Mouse (Mus musculus) liver, embryonic 13.5 days (tissue): ENCODE measurements around the gene Shroom3. TPM values are rescaled to one million over a fixed set of nuclear protein-coding genes. Genes with fewer than 3 reads are reported as not detected.

Experiments used
- ATAC-seq: fragments of 200-750 bp; cut with Nextera tagmentation; 2 replicates; pipeline ENCODE4 v1.8.0; 2017; ENCODE audit warnings: low read depth, mild to moderate bottlenecking, moderate number of reproducible peaks, moderate library complexity
- DNase-seq: peaks from one replicate; pipeline ENCODE4 v3.0.0; 2022
- H3K27ac ChIP-seq: fragments of 300-500 bp; sonication (generic); 2 replicates; pipeline ENCODE4 v1.5.1; 2015; ENCODE audit warnings: moderate library complexity, mild to moderate bottlenecking, inconsistent platforms
- H3K27me3 ChIP-seq: fragments of 300-500 bp; sonication (generic); 2 replicates; pipeline ENCODE4 v1.6.1; 2015; ENCODE audit warnings: mild to moderate bottlenecking, inconsistent platforms
- H3K36me3 ChIP-seq: fragments of 300-500 bp; sonication (generic); 2 replicates; pipeline ENCODE4 v1.6.1; 2015; ENCODE audit warnings: mild to moderate bottlenecking, inconsistent platforms
- H3K4me1 ChIP-seq: fragments of 300-500 bp; sonication (generic); replicated peaks from 2 replicates; pipeline ENCODE4 v1.6.1; 2015; ENCODE audit warnings: inconsistent platforms
- H3K4me2 ChIP-seq: fragments of 300-500 bp; sonication (generic); 2 replicates; pipeline ENCODE4 v1.6.1; 2015; ENCODE audit warnings: inconsistent platforms, mild to moderate bottlenecking, moderate library complexity
- H3K4me3 ChIP-seq: fragments of 300-500 bp; sonication (generic); replicated peaks from 2 replicates; pipeline ENCODE4 v1.5.1; 2015; ENCODE audit warnings: mild to moderate bottlenecking, inconsistent platforms
- H3K9ac ChIP-seq: fragments of 300-500 bp; sonication (generic); 2 replicates; pipeline ENCODE4 v1.6.1; 2015; ENCODE audit warnings: mild to moderate bottlenecking, inconsistent platforms
- H3K9me3 ChIP-seq: fragments of 300-500 bp; sonication (generic); replicated peaks from 2 replicates; pipeline ENCODE4 v1.6.1; 2016; ENCODE audit warnings: inconsistent platforms
- WGBS: fragments of 180-500 bp; shearing (Covaris S2); methylation state at CpG from one replicate; pipeline ENCODE4 v1.1.7; 2015; ENCODE audit not compliant: insufficient replicate concordance; 5-methylcytosine and 5-hydroxymethylcytosine counted together
- polyA plus RNA-seq: library from polyadenylated mRNA; unstranded; fragments of >200 nt; fragmentation: Nextera tagmentation; extraction: Ambion mirVana; gene quantifications from 2 replicates; pipeline ENCODE4 v1.2.1, GENCODE M21; 2015

Gene Shroom3
- polyA plus RNA-seq, 1 experiment from 2014 or later, result 0.20 TPM

- 66% methylated on average over 4 of the region's 4 CpGs for whole genome bisulfite sequencing
- Histone ChIP-seq H3K4me3 (no peak overlapping the region), H3K27me3 (no peaks in the 10 kb centered on the region), H3K36me3 (no peaks in the 10 kb centered on the region), H3K4me2 (no peak overlapping the region), H3K27ac (no peak overlapping the region), H3K4me1 (0 out of 2 replicates have a peak, but pooled peaks cover 4% of the 10 kb centered on the region), H3K9ac (no peak overlapping the region), H3K9me3 (no peaks in the 10 kb centered on the region)
- ATAC-seq (no peak), DNase-seq (no peak)
Observed at GRCm38 (mm10) chr5:92839314-92839713, 156.1 kb downstream of the Shroom3 start.

- H3K27ac ChIP-seq, result no peak overlapping the region
Observed at GRCm38 (mm10) chr5:92841474-92841873, 158.2 kb downstream of the Shroom3 start.

GRCm38 (mm10) chr5:92842417-92842816 lies 159.2 kb downstream of the Shroom3 start:
- no peaks in the 10 kb centered on the region for H3K9me3 ChIP-seq
- no peak overlapping the region for H3K9ac ChIP-seq
- H3K27me3 ChIP-seq, result no peaks in the 10 kb centered on the region
- H3K4me1 ChIP-seq, result 0 out of 2 replicates have a peak, but pooled peaks cover 4% of the 10 kb centered on the region
- no peaks in the 10 kb centered on the region for H3K36me3 ChIP-seq
- 4% methylated on average over 8 of the region's 8 CpGs for WGBS
- H3K4me3 ChIP-seq, result no peak overlapping the region
- H3K27ac ChIP-seq, result no peak overlapping the region
- H3K4me2 ChIP-seq, result no peak overlapping the region
- no peak for ATAC-seq
- DNase-seq, result no peak

More at GRCm38 (mm10) chr5:92841474-92841873, 158.2 kb downstream of the Shroom3 start:
- no peaks in the 10 kb centered on the region for H3K27me3 ChIP-seq
- no peak overlapping the region for H3K4me3 ChIP-seq
- DNase-seq, result no peak
- H3K9me3 ChIP-seq, result no peaks in the 10 kb centered on the region
- H3K36me3 ChIP-seq, result no peaks in the 10 kb centered on the region
- H3K4me1 ChIP-seq, result 0 out of 2 replicates have a peak, but pooled peaks cover 4% of the 10 kb centered on the region
- WGBS, result 55% methylated on average over 5 of the region's 5 CpGs
- H3K9ac ChIP-seq, result no peak overlapping the region
- H3K4me2 ChIP-seq, result no peak overlapping the region
- ATAC-seq, result no peak

GRCm38 (mm10) chr5:92842881-92843280 lies 159.6 kb downstream of the Shroom3 start:
- DNase-seq, result no peak
- no peaks in the 10 kb centered on the region for H3K9me3 ChIP-seq
- H3K4me3 ChIP-seq, result no peak overlapping the region
- H3K4me1 ChIP-seq, result 0 out of 2 replicates have a peak, but pooled peaks cover 4% of the 10 kb centered on the region
- ATAC-seq, result no peak
- H3K27me3 ChIP-seq, result no peaks in the 10 kb centered on the region
- no peaks in the 10 kb centered on the region for H3K36me3 ChIP-seq
- no peak overlapping the region for H3K27ac ChIP-seq
- no peak overlapping the region for H3K9ac ChIP-seq
- H3K4me2 ChIP-seq, result no peak overlapping the region
- WGBS, result 32% methylated on average over 3 of the region's 3 CpGs

GRCm38 (mm10) chr5:92843850-92844785 lies 160.9 kb downstream of the Shroom3 start:
- 65% methylated on average over 20 of the region's 20 CpGs for WGBS
- DNase-seq (no peak), ATAC-seq (no peak)
- Histone ChIP-seq H3K27ac (no peak overlapping the region), H3K4me3 (no peak overlapping the region), H3K4me1 (0 out of 2 replicates have a peak, but pooled peaks cover 4% of the 10 kb centered on the region), H3K36me3 (no peaks in the 10 kb centered on the region), H3K9ac (no peak overlapping the region), H3K4me2 (no peak overlapping the region), H3K9me3 (no peaks in the 10 kb centered on the region), H3K27me3 (no peaks in the 10 kb centered on the region)

DNA sequence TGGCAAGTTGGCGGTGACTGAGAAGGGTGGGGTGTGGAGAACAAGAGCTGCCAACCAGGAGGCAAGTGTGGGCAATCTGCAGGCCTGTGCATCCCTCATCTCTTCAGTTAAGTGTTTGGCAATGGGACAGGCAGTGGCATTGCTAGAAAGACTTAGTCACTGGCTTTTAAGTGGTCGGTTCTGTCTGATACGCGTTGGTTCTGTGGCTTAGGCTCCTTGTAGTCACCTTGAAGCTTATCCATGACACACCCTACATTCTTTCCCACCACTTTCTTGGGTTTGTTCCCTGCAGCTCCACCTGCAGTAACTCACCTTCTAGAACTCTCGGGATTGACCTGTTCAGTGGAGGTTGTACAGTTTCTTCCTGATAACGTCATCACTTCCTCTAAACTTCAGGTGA lies 166.5 kb downstream of the Shroom3 start:
- H3K9me3 ChIP-seq, result no peaks in the 10 kb centered on the region
- no peak for DNase-seq

GRCm38 (mm10) chr5:92850925-92851324 lies 167.7 kb downstream of the Shroom3 start:
- DNase-seq (no peak), ATAC-seq (no peak)
- H3K9ac ChIP-seq, result no peak overlapping the region
- 69% methylated on average over 3 of the region's 3 CpGs for WGBS
- no peaks in the 10 kb centered on the region for H3K9me3 ChIP-seq
- H3K27me3 ChIP-seq, result no peaks in the 10 kb centered on the region
- no peaks in the 10 kb centered on the region for H3K4me1 ChIP-seq
- H3K27ac ChIP-seq, result no peak overlapping the region
- no peak overlapping the region for H3K4me3 ChIP-seq
- H3K4me2 ChIP-seq, result no peak overlapping the region
- no peaks in the 10 kb centered on the region for H3K36me3 ChIP-seq

More for the DNA sequence above, 166.5 kb downstream of the Shroom3 start:
- Histone ChIP-seq H3K9ac (no peak overlapping the region), H3K27ac (no peak overlapping the region), H3K4me1 (no peaks in the 10 kb centered on the region), H3K27me3 (no peaks in the 10 kb centered on the region), H3K36me3 (no peaks in the 10 kb centered on the region), H3K4me3 (no peak overlapping the region), H3K4me2 (no peak overlapping the region)
- 67% methylated on average over 6 of the region's 6 CpGs for WGBS
- ATAC-seq, result no peak

GRCm38 (mm10) chr5:92854983-92855382 lies 171.7 kb downstream of the Shroom3 start:
- no peak overlapping the region for H3K4me2 ChIP-seq
- no peaks in the 10 kb centered on the region for H3K9me3 ChIP-seq
- WGBS, result 67% methylated on average over 4 of the region's 4 CpGs
- no peaks in the 10 kb centered on the region for H3K4me1 ChIP-seq
- no peak overlapping the region for H3K27ac ChIP-seq
- H3K27me3 ChIP-seq, result no peaks in the 10 kb centered on the region
- H3K9ac ChIP-seq, result no peak overlapping the region
- H3K36me3 ChIP-seq, result no peaks in the 10 kb centered on the region
- no peak for ATAC-seq
- H3K4me3 ChIP-seq, result no peak overlapping the region
- no peak for DNase-seq

- no peaks in the 10 kb centered on the region for H3K9me3 ChIP-seq
- H3K4me2 ChIP-seq, result no peak overlapping the region
- H3K27me3 ChIP-seq, result no peaks in the 10 kb centered on the region
- no peak overlapping the region for H3K4me3 ChIP-seq
- H3K9ac ChIP-seq, result no peak overlapping the region
- no peak overlapping the region for H3K27ac ChIP-seq
- ATAC-seq (no peak), DNase-seq (no peak)
- WGBS, result 56% methylated on average over 15 of the region's 15 CpGs
- no peaks in the 10 kb centered on the region for H3K4me1 ChIP-seq
- H3K36me3 ChIP-seq, result no peaks in the 10 kb centered on the region
Observed at GRCm38 (mm10) chr5:92856346-92856745, 173.1 kb downstream of the Shroom3 start.

DNA sequence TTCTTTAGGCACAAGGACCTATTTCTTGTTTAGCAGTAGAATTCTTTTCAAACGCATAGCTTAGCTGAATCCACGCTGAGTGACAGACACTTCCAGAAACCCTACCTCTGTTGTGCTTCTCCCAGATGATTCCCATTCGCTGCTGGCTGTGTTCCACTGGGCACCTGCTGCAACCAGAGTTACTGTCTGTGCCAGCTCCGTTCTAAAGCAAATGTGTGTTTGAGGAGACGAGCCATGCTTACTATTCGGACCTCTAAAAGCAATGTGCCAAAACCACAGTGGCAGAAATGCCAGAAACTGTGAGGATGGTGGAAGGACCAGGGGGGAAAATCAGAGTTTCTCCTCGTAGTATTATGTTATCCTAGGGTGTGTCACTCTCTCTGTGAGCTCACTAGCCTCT lies 173.9 kb downstream of the Shroom3 start:
- H3K27ac ChIP-seq, result no peak overlapping the region
- H3K9me3 ChIP-seq, result no peaks in the 10 kb centered on the region
- H3K4me2 ChIP-seq, result no peak overlapping the region
- WGBS, result 61% methylated on average over 7 of the region's 7 CpGs
- ATAC-seq (no peak), DNase-seq (no peak)
- H3K36me3 ChIP-seq, result no peaks in the 10 kb centered on the region
- no peak overlapping the region for H3K9ac ChIP-seq
- no peak overlapping the region for H3K4me3 ChIP-seq
- H3K4me1 ChIP-seq, result no peaks in the 10 kb centered on the region
- H3K27me3 ChIP-seq, result no peaks in the 10 kb centered on the region

- 29% methylated on average over 3 of the region's 3 CpGs for WGBS
- no peaks in the 10 kb centered on the region for H3K27me3 ChIP-seq
- H3K27ac ChIP-seq, result no peak overlapping the region
- no peaks in the 10 kb centered on the region for H3K9me3 ChIP-seq
- no peaks in the 10 kb centered on the region for H3K36me3 ChIP-seq
- no peak overlapping the region for H3K4me2 ChIP-seq
- DNase-seq (no peak), ATAC-seq (no peak)
- H3K4me3 ChIP-seq, result no peak overlapping the region
- no peak overlapping the region for H3K9ac ChIP-seq
- no peaks in the 10 kb centered on the region for H3K4me1 ChIP-seq
Observed at GRCm38 (mm10) chr5:92858104-92858503, 174.9 kb downstream of the Shroom3 start.

DNA sequence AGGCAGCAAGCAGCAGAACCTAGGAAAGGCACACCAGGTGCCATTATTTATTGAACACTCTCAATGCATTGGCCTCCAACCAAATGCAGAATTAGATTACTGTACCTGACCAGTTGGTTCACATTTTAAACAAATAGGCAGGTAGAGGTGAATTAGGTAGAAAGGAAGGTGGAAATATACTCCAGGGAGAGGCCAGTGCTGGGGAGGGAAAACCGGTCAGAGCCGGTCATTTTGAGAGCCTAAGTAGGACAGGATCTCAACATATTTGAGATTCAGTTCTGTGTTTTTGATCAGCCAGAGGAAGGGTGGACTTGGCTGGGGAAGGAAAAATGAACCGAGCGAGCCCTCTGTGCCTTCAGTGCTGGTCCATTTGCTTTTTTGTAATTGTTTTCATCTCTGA lies 175.3 kb downstream of the Shroom3 start:
- ATAC-seq, result no peak
- Histone ChIP-seq H3K9ac (no peak overlapping the region), H3K4me2 (no peak overlapping the region), H3K4me3 (no peak overlapping the region), H3K27ac (no peak overlapping the region), H3K9me3 (no peaks in the 10 kb centered on the region), H3K27me3 (no peaks in the 10 kb centered on the region), H3K36me3 (no peaks in the 10 kb centered on the region), H3K4me1 (no peaks in the 10 kb centered on the region)
- DNase-seq, result no peak
- 80% methylated on average over 4 of the region's 4 CpGs for WGBS
